Mouse (Mus musculus): ENCODE data around the gene Rps19. TPM values are rescaled to one million over a fixed set of nuclear protein-coding genes. Genes with fewer than 3 reads are reported as not detected.

Gene Rps19
- polyA plus RNA-seq, 1 experiment: 698 TPM

GRCm38 (mm10) chr7:24852557-24853232, 31.5 kb upstream of the Rps19 start:
- H3K4me3 ChIP-seq (ENCODE audit: control insufficient read depth, insufficient read depth, low read length): no peak overlapping the region
- DNase-seq: no peak
- H3K27me3 ChIP-seq (ENCODE audit: control insufficient read depth, insufficient read depth, low read length): no peaks in the 10 kb centered on the region
- no peak overlapping the region for H3K27ac ChIP-seq (ENCODE audit: control insufficient read depth, insufficient read depth, low read length)
- H3K4me1 ChIP-seq (replicated peaks; ENCODE audit: control insufficient read depth, insufficient read depth, low read length): 0 out of 2 replicates have a peak, but pooled peaks cover 3% of the 10 kb centered on the region
- 62% methylated on average over 8 of the region's 8 CpGs for WGBS
- H3K36me3 ChIP-seq (ENCODE audit: control insufficient read depth, insufficient read depth, low read length): no peaks in the 10 kb centered on the region
- TF ChIP-seq CTCF (IDR thresholded peaks at IDR 0.05; ENCODE audit: borderline replicate concordance, control insufficient read depth, extremely low read depth, insufficient read depth, low read length, poor library complexity) (no peak), POLR2A (IDR thresholded peaks at IDR 0.05; ENCODE audit: control insufficient read depth, extremely low read depth, insufficient read depth, low read length, poor library complexity) (no peak)

- Histone ChIP-seq H3K27me3 (ENCODE audit: control insufficient read depth, insufficient read depth, low read length) (no peaks in the 10 kb centered on the region), H3K4me3 (ENCODE audit: control insufficient read depth, insufficient read depth, low read length) (no peak overlapping the region), H3K27ac (ENCODE audit: control insufficient read depth, insufficient read depth, low read length) (no peak overlapping the region), H3K36me3 (ENCODE audit: control insufficient read depth, insufficient read depth, low read length) (no peaks in the 10 kb centered on the region), H3K4me1 (replicated peaks; ENCODE audit: control insufficient read depth, insufficient read depth, low read length) (0 out of 2 replicates have a peak, but pooled peaks cover 3% of the 10 kb centered on the region)
- TF ChIP-seq CTCF (IDR thresholded peaks at IDR 0.05; ENCODE audit: borderline replicate concordance, control insufficient read depth, extremely low read depth, insufficient read depth, low read length, poor library complexity): no peak
- no peak for TF ChIP-seq POLR2A (IDR thresholded peaks at IDR 0.05; ENCODE audit: control insufficient read depth, extremely low read depth, insufficient read depth, low read length, poor library complexity)
- no peak for DNase-seq
Measured at GRCm38 (mm10) chr7:24853233-24853563, 31.0 kb upstream of the Rps19 start.

GRCm38 (mm10) chr7:24853695-24854094, 30.5 kb upstream of the Rps19 start:
- Histone ChIP-seq H3K27me3 (ENCODE audit: control insufficient read depth, insufficient read depth, low read length) (no peaks in the 10 kb centered on the region), H3K4me3 (ENCODE audit: control insufficient read depth, insufficient read depth, low read length) (no peak overlapping the region), H3K27ac (ENCODE audit: control insufficient read depth, insufficient read depth, low read length) (no peak overlapping the region), H3K36me3 (ENCODE audit: control insufficient read depth, insufficient read depth, low read length) (no peaks in the 10 kb centered on the region), H3K4me1 (replicated peaks; ENCODE audit: control insufficient read depth, insufficient read depth, low read length) (0 out of 2 replicates have a peak, but pooled peaks cover 3% of the 10 kb centered on the region)
- no peak for DNase-seq
- WGBS: 74% methylated on average over 7 of the region's 7 CpGs
- TF ChIP-seq CTCF (IDR thresholded peaks at IDR 0.05; ENCODE audit: borderline replicate concordance, control insufficient read depth, extremely low read depth, insufficient read depth, low read length, poor library complexity): no peak
- no peak for TF ChIP-seq POLR2A (IDR thresholded peaks at IDR 0.05; ENCODE audit: control insufficient read depth, extremely low read depth, insufficient read depth, low read length, poor library complexity)

DNA sequence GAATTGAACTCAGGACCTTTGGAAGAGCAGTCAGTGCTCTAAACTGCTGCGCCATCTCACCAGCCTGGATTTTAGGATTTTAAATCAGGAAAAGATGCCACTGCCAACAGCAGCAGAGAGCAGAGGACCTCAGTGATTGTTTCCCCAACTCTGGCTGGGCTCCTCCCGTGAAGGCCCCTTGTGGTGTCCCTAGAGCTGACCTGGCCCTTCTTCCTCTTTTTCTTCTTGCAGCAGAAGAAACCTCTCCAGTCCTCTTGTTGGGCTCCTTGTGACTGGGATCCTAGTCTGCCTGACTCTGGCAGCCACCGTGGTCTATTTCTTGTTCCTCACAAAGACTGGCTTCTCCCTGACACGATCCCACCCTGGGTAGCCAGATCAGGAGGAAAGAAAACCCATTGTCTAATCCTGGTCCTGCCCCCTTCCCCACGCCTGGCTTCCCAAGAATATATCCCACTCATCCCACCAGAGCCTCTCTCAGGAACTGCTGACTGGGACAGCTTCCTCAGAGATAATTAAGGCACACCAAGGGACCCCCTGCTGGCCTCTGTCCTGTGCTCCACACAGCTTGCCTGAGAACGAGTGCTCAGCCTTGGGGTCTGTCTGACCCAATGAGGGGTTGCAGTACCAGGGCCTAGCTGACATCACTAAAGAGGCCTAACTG, 27.6 kb upstream of the Rps19 start:
- TF ChIP-seq CTCF (IDR thresholded peaks at IDR 0.05; ENCODE audit: borderline replicate concordance, control insufficient read depth, extremely low read depth, insufficient read depth, low read length, poor library complexity) (no peak), POLR2A (IDR thresholded peaks at IDR 0.05; ENCODE audit: control insufficient read depth, extremely low read depth, insufficient read depth, low read length, poor library complexity) (no peak)
- H3K4me3 ChIP-seq (ENCODE audit: control insufficient read depth, insufficient read depth, low read length): no peak overlapping the region
- no peak for DNase-seq
- WGBS: 54% methylated on average over 6 of the region's 6 CpGs
- no peaks in the 10 kb centered on the region for H3K36me3 ChIP-seq (ENCODE audit: control insufficient read depth, insufficient read depth, low read length)
- H3K27me3 ChIP-seq (ENCODE audit: control insufficient read depth, insufficient read depth, low read length): no peaks in the 10 kb centered on the region
- H3K4me1 ChIP-seq (replicated peaks; ENCODE audit: control insufficient read depth, insufficient read depth, low read length): no peaks in the 10 kb centered on the region
- no peak overlapping the region for H3K27ac ChIP-seq (ENCODE audit: control insufficient read depth, insufficient read depth, low read length)

GRCm38 (mm10) chr7:24859234-24859633, 24.9 kb upstream of the Rps19 start:
- Histone ChIP-seq H3K36me3 (ENCODE audit: control insufficient read depth, insufficient read depth, low read length) (no peaks in the 10 kb centered on the region), H3K4me1 (replicated peaks; ENCODE audit: control insufficient read depth, insufficient read depth, low read length) (no peaks in the 10 kb centered on the region), H3K4me3 (ENCODE audit: control insufficient read depth, insufficient read depth, low read length) (no peak overlapping the region), H3K27me3 (ENCODE audit: control insufficient read depth, insufficient read depth, low read length) (no peaks in the 10 kb centered on the region), H3K27ac (ENCODE audit: control insufficient read depth, insufficient read depth, low read length) (no peak overlapping the region)
- TF ChIP-seq CTCF (IDR thresholded peaks at IDR 0.05; ENCODE audit: borderline replicate concordance, control insufficient read depth, extremely low read depth, insufficient read depth, low read length, poor library complexity): no peak
- no peak for TF ChIP-seq POLR2A (IDR thresholded peaks at IDR 0.05; ENCODE audit: control insufficient read depth, extremely low read depth, insufficient read depth, low read length, poor library complexity)
- WGBS: 86% methylated on average over 5 of the region's 5 CpGs
- no peak for DNase-seq

DNA sequence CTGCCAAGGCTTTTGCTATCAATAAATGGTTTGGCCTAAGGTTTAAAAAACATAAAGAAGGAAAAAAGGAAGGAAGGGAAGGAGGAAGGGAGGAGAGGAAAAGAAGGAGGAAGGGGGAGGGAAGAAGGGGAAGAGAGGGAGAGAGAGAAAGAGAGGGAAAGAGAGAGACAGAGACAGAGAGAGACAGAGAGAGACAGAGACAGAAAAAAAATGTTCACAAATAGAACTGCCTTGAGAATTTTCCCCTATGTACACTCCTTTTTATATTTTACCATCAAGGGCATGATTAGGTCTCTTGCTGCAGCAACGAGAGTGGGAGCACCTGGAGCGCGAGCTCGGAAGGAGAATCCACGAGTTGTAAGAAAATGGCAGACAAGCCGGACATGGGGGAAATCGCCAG, 22.3 kb upstream of the Rps19 start, which contains the start of gene Gm9844:
Gm9844 (plus strand) TSS at position 301 of the 400 bp plus-strand sequence.
- no peak within 1 kb of the TSS for H3K27ac ChIP-seq (ENCODE audit: control insufficient read depth, insufficient read depth, low read length)
- TF ChIP-seq CTCF (IDR thresholded peaks at IDR 0.05; ENCODE audit: borderline replicate concordance, control insufficient read depth, extremely low read depth, insufficient read depth, low read length, poor library complexity) (no peak), POLR2A (IDR thresholded peaks at IDR 0.05; ENCODE audit: control insufficient read depth, extremely low read depth, insufficient read depth, low read length, poor library complexity) (no peak)
- no peaks in the 10 kb centered on the region for H3K36me3 ChIP-seq (ENCODE audit: control insufficient read depth, insufficient read depth, low read length)
- no peaks in the 10 kb centered on the region for H3K4me1 ChIP-seq (replicated peaks; ENCODE audit: control insufficient read depth, insufficient read depth, low read length)
- H3K27me3 ChIP-seq (ENCODE audit: control insufficient read depth, insufficient read depth, low read length): no peaks in the 10 kb centered on the region
- no peak for DNase-seq
- no peak within 1 kb of the TSS for H3K4me3 ChIP-seq (ENCODE audit: control insufficient read depth, insufficient read depth, low read length)
- WGBS: 95% methylated on average over 7 of the region's 7 CpGs

Measured in thymus, adult 2 months (tissue).